Mouse (Mus musculus) gastrocnemius, adult 8-10 months (tissue): Measurements from ENCODE around the gene Etl4. TPM values are rescaled to one million over a fixed set of nuclear protein-coding genes. Genes with fewer than 3 reads are reported as not detected.

ENCODE experiments used
- DNase-seq, 2 experiments: peaks; one replicate each; pipeline ENCODE4 v3.0.0; 2022; ENCODE audit warnings: low spot score in 2 of 2
- total RNA-seq, 4 experiments: library from RNA; stranded (reverse); gene quantifications; 2 replicates each; pipeline ENCODE4 v1.2.4; 2022

The Etl4 gene
- total RNA-seq, 4 experiments from 2014 or later = 55.0 to 90.5 (median 65.9) TPM

- DNase-seq = no peak
Observed at GRCm38 (mm10) chr2:20559723-20560122, 650.1 kb downstream of the Etl4 start.

- DNase-seq = no peak
Observed at GRCm38 (mm10) chr2:20560581-20560980, 651.0 kb downstream of the Etl4 start.

- DNase-seq = no peak
Observed at GRCm38 (mm10) chr2:20563036-20563435, 653.5 kb downstream of the Etl4 start.

- no peak for DNase-seq
Observed at GRCm38 (mm10) chr2:20568456-20568855, 658.9 kb downstream of the Etl4 start.

- no peak for DNase-seq
Observed at GRCm38 (mm10) chr2:20571940-20572339, 662.4 kb downstream of the Etl4 start.

- peak in 1 of 2 experiments; percentile 21 for DNase-seq
Observed at GRCm38 (mm10) chr2:20580331-20580730, 670.8 kb downstream of the Etl4 start.

GRCm38 (mm10) chr2:20583032-20583431 is 673.5 kb downstream of the Etl4 start:
- no peak for DNase-seq

- no peak for DNase-seq
Observed at GRCm38 (mm10) chr2:20583562-20584153, 674.1 kb downstream of the Etl4 start.

- DNase-seq = no peak
Observed at GRCm38 (mm10) chr2:20587913-20588312, 678.3 kb downstream of the Etl4 start.

- DNase-seq = no peak
Observed at GRCm38 (mm10) chr2:20588631-20589030, 679.1 kb downstream of the Etl4 start.

GRCm38 (mm10) chr2:20594129-20594528 is 684.5 kb downstream of the Etl4 start:
- DNase-seq = no peak

GRCm38 (mm10) chr2:20595000-20595399 is 685.4 kb downstream of the Etl4 start:
- no peak for DNase-seq

- DNase-seq = no peak
Observed at GRCm38 (mm10) chr2:20596558-20596957, 687.0 kb downstream of the Etl4 start.

- no peak for DNase-seq
Observed at GRCm38 (mm10) chr2:20597193-20597592, 687.6 kb downstream of the Etl4 start.

- peak; percentile 13 to 26 for DNase-seq
Observed at GRCm38 (mm10) chr2:20602656-20603055, 693.1 kb downstream of the Etl4 start.

GRCm38 (mm10) chr2:20603536-20603935 is 694.0 kb downstream of the Etl4 start:
- no peak for DNase-seq

- no peak for DNase-seq
Observed at GRCm38 (mm10) chr2:20603991-20604390, 694.4 kb downstream of the Etl4 start.

- no peak for DNase-seq
Observed at GRCm38 (mm10) chr2:20609203-20609602, 699.6 kb downstream of the Etl4 start.

GRCm38 (mm10) chr2:20615948-20616347 is 706.4 kb downstream of the Etl4 start:
- DNase-seq = no peak

GRCm38 (mm10) chr2:20618396-20618795 is 708.8 kb downstream of the Etl4 start:
- peak; percentile 12 to 31 for DNase-seq

- no peak for DNase-seq
Observed at GRCm38 (mm10) chr2:20619881-20620280, 710.3 kb downstream of the Etl4 start.

- DNase-seq = no peak
Observed at GRCm38 (mm10) chr2:20629156-20629712, 719.7 kb downstream of the Etl4 start.

- DNase-seq = no peak
Observed at GRCm38 (mm10) chr2:20638604-20639003, 729.0 kb downstream of the Etl4 start.
